Mouse (Mus musculus): ENCODE measurements around the gene Phf24.

The Phf24 gene

GRCm38 (mm10) chr4:42916617-42917401, at the start of gene Phf24:
Gene Phf24, plus strand, starts transcription at chr4:42916660.
- peak; percentile 40 for DNase-seq (ENCODE audit: extremely low spot score)

- no peak for DNase-seq (ENCODE audit: extremely low spot score)
Measured at GRCm38 (mm10) chr4:42867390-42867789, 49.1 kb upstream of the Phf24 start.

DNA sequence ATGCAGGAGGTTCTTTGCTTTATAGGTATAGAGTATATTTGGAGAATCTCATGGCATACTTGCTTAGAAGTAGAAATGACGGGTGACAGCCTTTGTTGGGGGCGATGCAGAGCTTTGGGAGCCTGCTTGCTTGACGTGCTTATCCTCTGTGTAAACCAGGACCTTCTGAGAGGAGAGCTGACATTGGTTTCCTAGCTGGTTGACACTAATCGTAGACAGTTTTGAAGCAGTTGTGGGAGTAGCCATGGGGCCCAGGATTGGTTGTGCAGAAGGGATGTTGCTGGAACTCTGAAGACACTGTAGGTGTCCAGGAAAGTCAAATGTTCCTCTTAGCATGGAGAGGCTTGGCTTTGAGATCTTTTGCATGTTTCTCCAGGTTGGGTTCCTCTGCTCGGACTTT, 48.3 kb upstream of the Phf24 start:
- DNase-seq (ENCODE audit: extremely low spot score): no peak

DNA sequence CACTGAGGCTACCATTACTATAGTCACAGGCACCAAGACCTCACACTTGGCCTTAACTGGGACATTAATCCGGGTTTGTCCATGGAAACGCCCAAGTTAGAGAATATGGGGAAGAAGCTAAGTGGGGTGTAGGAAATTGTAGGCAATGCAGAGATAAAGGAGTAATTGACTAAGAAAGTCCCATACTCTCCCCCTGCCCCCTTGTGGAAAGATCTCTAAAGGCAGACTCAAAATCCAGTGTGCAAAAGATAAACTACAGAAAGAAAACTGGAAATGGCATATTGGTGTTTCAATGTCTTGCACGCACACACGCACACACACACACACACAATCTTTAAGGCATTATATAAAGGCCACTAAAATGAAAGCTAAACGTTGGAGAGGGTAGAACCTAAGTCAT, 45.7 kb upstream of the Phf24 start:
- DNase-seq (ENCODE audit: extremely low spot score): no peak

GRCm38 (mm10) chr4:42872151-42872550, 44.3 kb upstream of the Phf24 start:
- DNase-seq (ENCODE audit: extremely low spot score): no peak

DNA sequence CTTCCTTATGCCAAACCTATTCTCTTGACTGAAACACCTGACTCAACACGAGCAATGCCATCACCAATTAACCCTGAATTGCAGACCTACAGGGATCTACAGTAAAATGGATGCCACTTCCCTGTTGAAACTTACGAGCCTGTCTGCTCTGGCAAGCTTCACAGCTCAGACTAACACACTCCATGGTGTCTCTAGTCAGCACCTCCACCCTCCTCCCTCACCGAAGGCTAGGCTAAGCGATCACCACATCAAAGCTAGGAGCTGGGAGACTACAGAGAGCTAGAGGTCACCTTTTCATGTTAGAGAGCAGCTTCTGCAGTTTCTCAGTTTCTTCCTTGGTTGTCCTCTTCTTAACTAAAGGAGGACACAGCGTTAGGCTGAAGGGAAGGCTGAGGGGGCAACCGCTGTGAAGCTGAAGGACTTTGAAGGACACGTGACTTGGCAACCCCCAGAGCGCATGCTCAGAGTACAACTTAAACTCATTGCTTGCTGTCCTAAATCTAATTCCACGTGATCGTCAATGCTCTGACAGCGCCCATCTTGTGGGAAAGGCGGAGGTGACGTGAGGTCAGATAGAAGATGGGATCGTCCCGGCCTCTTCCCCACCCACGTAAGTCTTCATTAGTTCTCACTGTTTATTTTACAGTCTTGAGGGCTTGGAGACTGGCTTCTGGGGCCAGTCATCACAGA, 43.6 kb upstream of the Phf24 start:
- DNase-seq (ENCODE audit: extremely low spot score): no peak

- DNase-seq (ENCODE audit: extremely low spot score): no peak
Measured at GRCm38 (mm10) chr4:42874134-42874533, 42.3 kb upstream of the Phf24 start, which contains the start of gene Fam205c. Gene Fam205c, minus strand, starts transcription at chr4:42874234.

GRCm38 (mm10) chr4:42876586-42877291, 39.7 kb upstream of the Phf24 start:
- DNase-seq (ENCODE audit: extremely low spot score): peak; percentile 71

DNA sequence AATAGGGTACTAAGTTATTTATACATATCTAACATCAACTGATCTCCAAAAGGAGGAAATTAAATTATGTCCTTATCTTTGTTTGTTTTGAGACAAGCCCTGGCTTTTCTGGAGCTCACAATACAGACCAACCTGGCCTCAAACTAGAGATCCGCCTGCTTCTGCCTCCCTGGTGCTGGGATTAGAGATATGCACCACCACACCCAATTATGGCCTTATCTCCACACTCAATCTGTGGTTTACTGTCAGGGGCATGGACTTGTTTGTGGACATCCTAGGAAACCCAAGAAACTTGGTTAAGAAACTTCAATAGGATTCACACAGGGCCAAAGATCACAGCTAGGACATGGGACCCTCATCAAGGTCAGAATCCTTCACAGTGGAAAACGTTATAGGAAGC, 38.8 kb upstream of the Phf24 start:
- DNase-seq (ENCODE audit: extremely low spot score): no peak

- no peak for DNase-seq (ENCODE audit: extremely low spot score)
Measured at GRCm38 (mm10) chr4:42879829-42880676, 36.4 kb upstream of the Phf24 start.

- DNase-seq (ENCODE audit: extremely low spot score): no peak
Measured at GRCm38 (mm10) chr4:42880677-42880948, 35.8 kb upstream of the Phf24 start.

DNA sequence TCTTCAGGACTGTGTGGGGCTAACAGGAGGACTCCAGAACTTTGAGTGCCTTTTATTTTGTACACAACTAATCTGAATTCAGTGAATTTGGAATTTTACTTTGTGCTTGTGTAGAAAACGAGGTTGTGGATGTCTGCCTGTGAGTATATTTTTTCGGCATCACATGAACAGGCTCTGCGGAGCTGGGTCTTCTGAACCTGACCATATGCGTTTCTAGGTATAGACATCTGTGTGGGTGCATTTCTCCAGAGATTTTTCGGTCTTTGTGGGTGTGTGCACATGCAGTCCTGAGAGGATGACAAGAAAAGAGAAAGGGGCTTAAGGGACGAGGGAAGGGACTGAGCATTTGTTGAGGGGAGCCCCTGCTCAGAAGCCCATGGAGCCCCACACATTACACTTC, 29.5 kb upstream of the Phf24 start:
- no peak for DNase-seq (ENCODE audit: extremely low spot score)

- DNase-seq (ENCODE audit: extremely low spot score): no peak
Measured at GRCm38 (mm10) chr4:42888806-42889205, 27.7 kb upstream of the Phf24 start.

DNA sequence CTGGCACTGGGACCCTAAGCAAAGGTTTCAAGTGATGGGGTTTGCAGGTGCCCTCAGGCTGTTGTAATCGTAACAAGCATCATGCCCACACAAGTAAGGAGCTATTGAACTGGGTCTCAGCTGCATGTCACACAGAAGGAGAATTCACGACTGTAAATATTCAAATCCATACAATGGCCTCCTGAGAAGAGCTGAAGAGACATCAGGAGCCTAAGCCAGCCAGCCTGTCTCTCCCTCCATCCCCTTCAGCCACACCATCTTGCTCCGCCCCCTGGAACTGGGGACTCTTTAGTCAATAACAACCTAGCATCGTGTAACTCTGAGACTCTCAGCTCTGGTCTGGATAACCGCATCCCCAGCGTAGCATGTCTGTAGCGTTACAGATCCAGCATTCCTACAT, 25.3 kb upstream of the Phf24 start:
- DNase-seq (ENCODE audit: extremely low spot score): no peak

DNA sequence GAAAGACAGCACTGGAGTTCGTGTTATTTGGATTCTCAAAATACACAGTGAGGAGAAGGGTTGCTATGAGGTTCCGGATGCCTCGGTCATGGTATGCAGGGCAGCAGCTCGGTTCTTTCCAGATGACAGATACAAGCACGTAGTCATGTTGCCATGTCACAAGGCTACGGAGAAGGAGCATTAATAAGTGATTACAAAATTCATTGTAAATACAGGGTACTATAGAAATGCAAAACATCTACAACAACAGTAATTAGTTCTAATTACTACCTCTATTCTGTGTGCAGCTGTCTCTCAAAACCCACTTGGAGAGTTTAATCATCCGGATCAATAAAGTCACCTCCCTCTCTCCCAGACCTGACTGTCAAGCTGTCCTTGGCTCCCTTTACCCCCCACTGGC, 21.3 kb upstream of the Phf24 start:
- DNase-seq (ENCODE audit: extremely low spot score): no peak

- no peak for DNase-seq (ENCODE audit: extremely low spot score)
Measured at GRCm38 (mm10) chr4:42898914-42899313, 17.5 kb upstream of the Phf24 start.

GRCm38 (mm10) chr4:42900878-42901277, 15.6 kb upstream of the Phf24 start:
- no peak for DNase-seq (ENCODE audit: extremely low spot score)

DNA sequence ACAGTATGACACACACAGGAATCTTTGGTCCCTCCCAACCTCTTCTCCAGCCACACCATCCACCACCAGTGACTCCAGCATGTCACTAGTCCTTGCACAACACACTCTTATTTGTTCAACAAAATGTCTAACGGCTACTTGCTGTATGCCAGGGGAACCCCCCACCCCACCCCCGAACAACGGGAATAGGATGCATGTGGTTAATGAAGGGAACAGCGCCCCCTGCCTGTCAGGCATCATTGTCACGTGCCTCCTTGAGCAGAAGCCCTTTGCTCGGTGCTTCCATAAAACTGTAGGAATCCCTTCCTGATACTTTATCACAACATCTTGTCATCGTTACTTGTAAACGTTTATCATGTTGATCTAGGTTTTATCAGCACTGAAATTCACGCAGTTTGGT, 14.3 kb upstream of the Phf24 start:
- DNase-seq (ENCODE audit: extremely low spot score): peak; percentile 19

GRCm38 (mm10) chr4:42902730-42903129, 13.7 kb upstream of the Phf24 start:
- no peak for DNase-seq (ENCODE audit: extremely low spot score)

GRCm38 (mm10) chr4:42903942-42904341, 12.5 kb upstream of the Phf24 start:
- no peak for DNase-seq (ENCODE audit: extremely low spot score)

DNA sequence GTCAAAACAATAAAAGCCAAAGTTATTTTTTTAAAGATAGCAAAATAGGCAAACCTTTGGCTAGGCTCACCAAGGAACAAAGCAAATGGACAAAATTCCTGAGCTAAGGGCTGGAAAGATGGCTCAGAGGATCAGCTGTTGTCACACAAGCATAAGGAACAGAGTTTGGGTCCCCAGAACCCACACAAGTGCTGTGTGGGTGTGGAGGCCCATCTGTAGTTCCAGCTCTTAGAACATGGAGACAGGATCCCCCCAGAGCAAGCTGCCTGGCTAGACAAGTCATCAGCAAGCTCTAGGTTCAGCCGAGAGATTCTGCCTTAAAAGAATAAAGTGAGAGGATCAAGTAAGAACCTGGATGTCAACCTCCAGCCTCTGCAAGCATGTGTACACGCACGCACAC, 11.9 kb upstream of the Phf24 start:
- DNase-seq (ENCODE audit: extremely low spot score): no peak

- no peak for DNase-seq (ENCODE audit: extremely low spot score)
Measured at GRCm38 (mm10) chr4:42904966-42905365, 11.5 kb upstream of the Phf24 start.
